Comparison of ENCODE assay signal across 10 mouse cellular contexts in genomic region chr10:120422820-120423219, GRCm38 (mm10). TPM values are rescaled to one million over a fixed set of nuclear protein-coding genes. Genes with fewer than 3 reads are reported as not detected.
DNase-seq lines count a peak whose midpoint lies in the region; ATAC-seq and TF ChIP-seq lines count a peak whose summit lies in the region.
"Had no signal": no experiment of that assay in that cellular context is flagged by ENCODE, and none has a peak within 500 bp of the region (broad histone marks: within the 10 kb centered on the region; RNA-seq: fewer than 3 reads in every experiment).

No protein-coding gene starts in this region.

- TF ChIP-seq CTCF in gastrocnemius, adult 2 months (IDR thresholded peaks at IDR 0.05) = no peak

- H3K36me3 ChIP-seq in heart, embryonic 12.5 days = no peaks in the 10 kb centered on the region
- H3K36me3 ChIP-seq in lung, embryonic 15.5 days = no peaks in the 10 kb centered on the region
- 0 out of 2 replicates have a peak, but pooled peaks cover 2% of the 10 kb centered on the region for H3K36me3 ChIP-seq in limb, embryonic 14.5 days (ENCODE audit: control insufficient read depth, insufficient read depth, low read length)

- H3K4me1 ChIP-seq in heart, embryonic 12.5 days (replicated peaks) = peaks cover 65% of the 10 kb centered on the region
- peaks cover 44% of the 10 kb centered on the region for H3K4me1 ChIP-seq in lung, embryonic 15.5 days
- peaks cover 59% of the 10 kb centered on the region for H3K4me1 ChIP-seq in limb, embryonic 14.5 days (ENCODE audit: control insufficient read depth, insufficient read depth, low read length)

- H3K27me3 ChIP-seq in heart, embryonic 12.5 days (replicated peaks) = no peaks in the 10 kb centered on the region
- no peaks in the 10 kb centered on the region for H3K27me3 ChIP-seq in lung, embryonic 15.5 days
- H3K27me3 ChIP-seq in limb, embryonic 14.5 days (ENCODE audit: control insufficient read depth, insufficient read depth, low read length) = no peaks in the 10 kb centered on the region
- H3K27me3 ChIP-seq: embryonic facial prominence, embryonic 12.5 days had no signal

- peak overlapping the region; percentile 82 for H3K27ac ChIP-seq in heart, embryonic 12.5 days (ENCODE audit: poor library complexity, severe bottlenecking)
- H3K27ac ChIP-seq in lung, embryonic 15.5 days = peak overlapping the region; percentile 82
- 0 out of 2 replicates have a peak overlapping the region, but pooled peaks have one; percentile 14 for H3K27ac ChIP-seq in limb, embryonic 14.5 days (replicated peaks; ENCODE audit: low read depth, low read length)
- no peak overlapping the region for H3K27ac ChIP-seq in gastrocnemius, adult 2 months

- 71% methylated on average over 4 of the region's 4 CpGs for WGBS in heart, embryonic 12.5 days
- 58% methylated on average over 4 of the region's 4 CpGs for WGBS in lung, embryonic 15.5 days
- WGBS in limb, embryonic 14.5 days = 58% methylated on average over 4 of the region's 4 CpGs

- H3K4me2 ChIP-seq in heart, embryonic 12.5 days = no peak overlapping the region; the same call in 1 of the 2 replicates
- peak overlapping the region; percentile 36; the same call in 1 of the 2 replicates for H3K4me2 ChIP-seq in lung, embryonic 15.5 days
- no peak overlapping the region for H3K4me2 ChIP-seq in limb, embryonic 14.5 days (replicated peaks; ENCODE audit: low read depth, low read length, severe bottlenecking)
- H3K4me2 ChIP-seq: embryonic facial prominence, embryonic 12.5 days had no signal

- H3K9me3 ChIP-seq in heart, embryonic 12.5 days (replicated peaks) = no peaks in the 10 kb centered on the region
- no peaks in the 10 kb centered on the region for H3K9me3 ChIP-seq in lung, embryonic 15.5 days
- H3K9me3 ChIP-seq in limb, embryonic 14.5 days (ENCODE audit: control insufficient read depth, low read length) = no peaks in the 10 kb centered on the region
- H3K9me3 ChIP-seq: embryonic facial prominence, embryonic 12.5 days had no signal

- ATAC-seq in heart, embryonic 12.5 days (ENCODE audit: insufficient number of reproducible peaks, low FRiP score) = no peak
- no peak for ATAC-seq in lung, embryonic 15.5 days (ENCODE audit: borderline replicate concordance, extremely low read depth, low FRiP score, low TSS enrichment)
- ATAC-seq in limb, embryonic 14.5 days (ENCODE audit: low FRiP score, low read depth) = no peak
- ATAC-seq: activated CD4-positive, CD25-positive, alpha-beta regulatory T cell, adult 4 months had no signal

- intact Hi-C loops in gastrocnemius, adult 2 months (cut with DNase I) = loop anchor here (10.0 kb wide), 1 partner anchor 52 kb away; the partner anchor contains the start of gene Hmga2

- no peak overlapping the region for H3K4me3 ChIP-seq in heart, embryonic 12.5 days
- no peak overlapping the region for H3K4me3 ChIP-seq in lung, embryonic 15.5 days
- H3K4me3 ChIP-seq in limb, embryonic 14.5 days (replicated peaks; ENCODE audit: low read length) = no peak overlapping the region
- H3K4me3 ChIP-seq in gastrocnemius, adult 2 months = no peak overlapping the region
- H3K4me3 ChIP-seq: embryonic facial prominence, embryonic 12.5 days had no signal

- no peak for TF ChIP-seq POLR2A in limb, embryonic 14.5 days (IDR thresholded peaks at IDR 0.05; ENCODE audit: borderline replicate concordance, extremely low read depth, insufficient read depth, insufficient read length)

- DNase-seq in heart, adult 11 months = no peak
- DNase-seq in lung, postnatal 4 days = no peak
- peak; percentile 1 for DNase-seq in c-Kit-positive CD71-positive TER-119-positive erythroid progenitor cells, embryonic 14.5 days (ENCODE audit: low spot score)
- no peak for DNase-seq in limb, embryonic 14.5 days (ENCODE audit: low spot score)
- DNase-seq in gastrocnemius, adult 2 months = no peak
- DNase-seq in T-cell, adult 2 months (ENCODE audit: low spot score) = no peak

- no peak overlapping the region for H3K9ac ChIP-seq in heart, embryonic 12.5 days
- H3K9ac ChIP-seq in lung, embryonic 15.5 days = no peak overlapping the region
- no peak overlapping the region for H3K9ac ChIP-seq in limb, embryonic 14.5 days (ENCODE audit: low read depth, low read length, severe bottlenecking)
- H3K9ac ChIP-seq: embryonic facial prominence, embryonic 12.5 days had no signal

RNA-seq across cellular contexts. Expression of gene Hmga2, which starts 53.4 kb away (rescaled TPM):
- 21.3 and 23.3 TPM in 2 replicates for polyA plus RNA-seq in heart, embryonic 12.5 days (2016; fragmentation: Nextera tagmentation; extraction: Ambion mirVana)
- polyA plus RNA-seq in lung, embryonic 15.5 days (2015; fragmentation: Nextera tagmentation; extraction: Ambion mirVana) = 7.8 and 8.7 TPM in 2 replicates
- polyA plus RNA-seq in limb, embryonic 14.5 days (2012; rRNA removed) = 75.5 and 90.3 TPM in 2 replicates
- polyA plus RNA-seq in limb, embryonic 14.5 days (2014; fragmentation: Nextera tagmentation; extraction: Ambion mirVana) = 32.0 and 38.9 TPM in 2 replicates
- under 1 TPM in 1 of 2 experiments, not detected in 1; 0.10 TPM for total RNA-seq in gastrocnemius, adult 2 months (2021)
